Mouse (Mus musculus) neutrophil, adult 83 days (primary cell): Measurements from ENCODE around the gene Prss30. TPM values are rescaled to one million over a fixed set of nuclear protein-coding genes. Genes with fewer than 3 reads are reported as not detected.

Source experiments
- total RNA-seq, 2 experiments: library from RNA; stranded (reverse); gene quantifications; one replicate each; pipeline ENCODE4 v1.2.4; 2023

The Prss30 gene
- total RNA-seq, result not detected

DNA sequence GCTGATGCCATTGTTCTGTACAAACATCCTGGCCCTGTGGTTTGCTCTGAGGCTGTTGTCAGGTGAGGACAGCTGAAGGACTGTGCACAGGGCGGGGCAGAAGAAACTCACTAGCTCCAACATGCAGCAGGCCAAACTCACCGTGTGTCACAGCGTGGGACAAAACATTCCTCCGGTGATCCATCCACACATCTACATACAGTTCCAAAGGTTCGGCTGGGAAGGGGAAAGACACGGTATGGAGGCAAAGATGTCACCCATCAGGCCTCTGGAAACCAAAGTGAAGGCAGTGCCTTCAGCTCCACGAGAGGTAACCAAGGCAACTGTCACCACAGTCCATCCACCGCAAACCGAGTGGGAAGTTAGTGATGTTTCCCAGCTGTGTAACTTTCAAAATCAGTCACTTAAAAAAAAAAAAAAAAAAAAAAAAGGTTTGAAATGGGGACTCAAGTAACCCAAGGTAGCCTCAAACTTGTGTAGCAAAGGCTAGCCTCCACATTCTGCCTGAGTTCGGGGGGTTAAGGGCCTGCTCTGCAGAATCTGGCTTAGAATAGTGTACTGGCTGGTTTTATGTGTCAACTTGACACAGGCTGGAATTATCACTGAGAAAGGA lies at the start of gene Prss30:
Gene Prss30 (minus strand): TSS at position 270 of the 613 bp plus-strand sequence.

DNA sequence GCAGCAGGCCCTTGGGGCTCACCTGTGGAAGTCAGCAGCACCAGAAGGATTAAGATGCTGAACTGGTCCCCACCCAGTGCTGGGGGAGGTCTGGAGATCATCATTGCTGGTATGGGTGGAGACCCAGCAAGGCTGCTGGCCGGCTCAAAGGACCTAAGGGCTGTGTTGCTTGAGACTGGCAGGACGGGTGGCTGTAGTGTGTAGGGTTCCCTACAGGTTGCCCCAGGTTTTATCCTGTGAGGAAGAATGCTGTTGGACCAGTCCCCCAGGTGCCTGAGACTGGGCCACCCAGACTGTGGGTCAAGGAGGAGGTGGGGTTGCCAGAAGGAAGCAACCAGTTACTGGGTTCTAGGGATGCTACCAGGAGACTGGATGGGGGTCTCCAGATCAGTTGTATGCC lies 17.5 kb upstream of the Prss30 start, which contains the start of gene Prss22:
Gene Prss22 (minus strand): TSS at position 200 of the 400 bp plus-strand sequence.

DNA sequence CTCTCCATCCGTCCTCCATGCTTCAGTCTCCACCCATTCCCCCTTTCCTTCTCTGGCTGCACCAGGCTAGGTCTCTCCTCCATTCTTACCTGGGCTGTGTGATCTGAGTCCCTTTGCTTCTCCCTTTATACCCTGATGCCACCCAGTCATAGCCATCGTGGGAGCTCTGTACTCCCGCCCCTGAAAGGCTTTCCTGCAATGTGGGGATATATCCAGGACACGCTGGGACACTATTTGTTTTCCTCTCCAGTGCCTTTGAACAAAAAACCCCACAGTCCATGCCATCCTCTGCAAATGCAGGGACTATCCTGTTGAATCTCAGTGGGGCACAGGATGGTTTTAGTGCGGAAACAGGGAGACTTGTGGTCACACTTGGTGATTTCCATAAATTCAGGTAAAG lies 25.2 kb downstream of the Prss30 start, which contains the start of gene Sbpl:
Gene Sbpl (minus strand): TSS at position 101 of the 400 bp plus-strand sequence.

DNA sequence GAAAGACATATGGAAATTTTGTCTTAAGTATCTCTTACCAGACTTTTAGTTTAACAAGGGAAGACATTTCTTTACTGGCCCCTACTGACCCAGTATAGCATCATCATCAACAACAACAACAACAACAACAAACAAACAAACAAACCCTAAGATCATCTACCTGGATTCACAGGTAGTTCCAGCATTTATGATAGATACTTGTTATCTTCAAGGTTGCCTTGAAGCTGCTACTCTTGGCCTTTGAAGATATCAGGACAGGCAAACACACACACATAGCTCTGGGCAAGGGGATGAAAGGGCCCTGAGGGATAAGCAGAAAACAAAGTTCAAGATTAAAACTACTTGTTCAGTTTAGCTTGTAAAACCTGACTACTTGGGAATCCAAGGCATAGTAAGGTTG lies 39.0 kb downstream of the Prss30 start, which contains the start of gene Sbp:
Gene Sbp (plus strand): TSS at position 301 of the 400 bp plus-strand sequence.

Other genes starting within 250 kb of the Prss30 start
- 1 to 10 TPM; 3.2 to 5.1 TPM for gene Paqr4, start 239.7 kb downstream of the Prss30 start, total RNA-seq
- not detected for gene Kremen2, start 234.7 kb downstream of the Prss30 start, total RNA-seq
- gene Flywch1, start 209.0 kb downstream of the Prss30 start, total RNA-seq, result 1 to 10 TPM; 8.7 to 9.6 TPM
- under 1 TPM in 1 of 2 experiments, not detected in 1; 0.53 TPM for gene Flywch2, start 194.5 kb downstream of the Prss30 start, total RNA-seq
- gene Srrm2, start 190.0 kb downstream of the Prss30 start, total RNA-seq, result 100 to 1,000 TPM; 456 to 525 TPM
- gene Elob, start 151.4 kb downstream of the Prss30 start, total RNA-seq, result 100 to 1,000 TPM; 176 to 182 TPM
- not detected for gene Prss33, start 144.5 kb downstream of the Prss30 start, total RNA-seq
- gene Prss32, start 136.7 kb downstream of the Prss30 start, total RNA-seq, result not detected
- not detected for gene Prss41, start 136.4 kb downstream of the Prss30 start, total RNA-seq
- gene Prss21, start 112.5 kb downstream of the Prss30 start, total RNA-seq, result not detected
- gene Dcpp1, start 99.7 kb downstream of the Prss30 start, total RNA-seq, result not detected
- not detected for gene Dcpp2, start 99.7 kb downstream of the Prss30 start, total RNA-seq
- not detected for gene Dcpp3, start 63.1 kb downstream of the Prss30 start, total RNA-seq
- not detected for gene Sbp, start 38.9 kb downstream of the Prss30 start, total RNA-seq
- gene Sbpl, start 25.3 kb downstream of the Prss30 start, total RNA-seq, result not detected
- gene Prss22, start 17.5 kb upstream of the Prss30 start, total RNA-seq, result not detected
- not detected for gene Prss27, start 57.6 kb upstream of the Prss30 start, total RNA-seq
- gene Kctd5, start 92.9 kb upstream of the Prss30 start, total RNA-seq, result 10 to 100 TPM; 13.1 to 16.4 TPM
- gene Pdpk1, start 170.4 kb upstream of the Prss30 start, total RNA-seq, result 10 to 100 TPM; 59.9 to 66.7 TPM
- 10 to 100 TPM; 64.5 to 68.7 TPM for gene Amdhd2, start 183.2 kb upstream of the Prss30 start, total RNA-seq
- gene Atp6v0c, start 189.1 kb upstream of the Prss30 start, total RNA-seq, result 100 to 1,000 TPM; 397 to 402 TPM
- gene Tbc1d24, start 225.0 kb upstream of the Prss30 start, total RNA-seq, result 10 to 100 TPM; 16.7 to 18.3 TPM
- gene Ntn3, start 229.0 kb upstream of the Prss30 start, total RNA-seq, result under 1 TPM; 0.37 to 0.40 TPM
- 10 to 100 TPM; 10.3 to 11.3 TPM for gene Tedc2, start 240.3 kb upstream of the Prss30 start, total RNA-seq